Mouse (Mus musculus): ENCODE measurements around the gene Klk1b9. TPM values are rescaled to one million over a fixed set of nuclear protein-coding genes. Genes with fewer than 3 reads are reported as not detected.
"Not testable (repeated sequence)": the region's sequence is repeated elsewhere in the genome, so short reads cannot be mapped to it uniquely, and the experiment has no call there.

Gene Klk1b9
- polyA plus RNA-seq, 1 experiment from 2014 or later: not detected

GRCm38 (mm10) chr7:43967612-43968011 is 8.2 kb upstream of the Klk1b9 start:
- no peak overlapping the region for H3K27ac ChIP-seq
- 73% methylated on average over 2 of the region's 2 CpGs for WGBS
- no peaks in the 10 kb centered on the region for H3K27me3 ChIP-seq

GRCm38 (mm10) chr7:43985657-43986056 is 9.8 kb downstream of the Klk1b9 start:
- Histone ChIP-seq H3K4me1 (replicated peaks) (no peaks in the 10 kb centered on the region), H3K9me3 (replicated peaks) (no peaks in the 10 kb centered on the region), H3K27ac (no peak overlapping the region), H3K4me3 (no peak overlapping the region), H3K9ac (no peak overlapping the region), H3K4me2 (no peak overlapping the region), H3K36me3 (no peaks in the 10 kb centered on the region), H3K27me3 (no peaks in the 10 kb centered on the region)
- no peak for ATAC-seq (replicated peaks; ENCODE audit: insufficient number of reproducible peaks, insufficient read depth, low FRiP score, low read depth)

More at GRCm38 (mm10) chr7:43967612-43968011, 8.2 kb upstream of the Klk1b9 start:
- no peak overlapping the region for H3K4me2 ChIP-seq
- no peak overlapping the region for H3K4me3 ChIP-seq
- H3K9me3 ChIP-seq (replicated peaks): no peaks in the 10 kb centered on the region
- no peaks in the 10 kb centered on the region for H3K36me3 ChIP-seq
- no peak overlapping the region for H3K9ac ChIP-seq
- ATAC-seq (replicated peaks; ENCODE audit: insufficient number of reproducible peaks, insufficient read depth, low FRiP score, low read depth): no peak
- no peaks in the 10 kb centered on the region for H3K4me1 ChIP-seq (replicated peaks)

- whole genome bisulfite sequencing: 74% methylated on average over 1 of the region's 1 CpGs
- ATAC-seq (replicated peaks; ENCODE audit: insufficient number of reproducible peaks, insufficient read depth, low FRiP score, low read depth); H3K27me3 ChIP-seq; H3K36me3 ChIP-seq; H3K27ac ChIP-seq; H3K4me1 ChIP-seq (replicated peaks); H3K9ac ChIP-seq; H3K9me3 ChIP-seq (replicated peaks); H3K4me2 ChIP-seq; H3K4me3 ChIP-seq: not testable (repeated sequence)
These were observed 19.0 kb downstream of the Klk1b9 start for GRCm38 (mm10) chr7:43994821-43995220.

GRCm38 (mm10) chr7:43995577-43995976 is 19.7 kb downstream of the Klk1b9 start, which contains the start of gene Klk1b11:
Gene Klk1b11, plus strand, starts transcription at chr7:43995877.
- H3K27ac ChIP-seq; H3K36me3 ChIP-seq; ATAC-seq (replicated peaks; ENCODE audit: insufficient number of reproducible peaks, insufficient read depth, low FRiP score, low read depth); H3K4me1 ChIP-seq (replicated peaks); H3K4me3 ChIP-seq; H3K4me2 ChIP-seq; H3K27me3 ChIP-seq; H3K9ac ChIP-seq; H3K9me3 ChIP-seq (replicated peaks): not testable (repeated sequence)
- 77% methylated on average over 4 of the region's 4 CpGs for WGBS

- no peak overlapping the region for H3K9ac ChIP-seq
These were observed 29.0 kb downstream of the Klk1b9 start for GRCm38 (mm10) chr7:44004847-44005246.

GRCm38 (mm10) chr7:44011868-44012267 is 36.0 kb downstream of the Klk1b9 start, which contains the start of gene Klk1b26:
Gene Klk1b26, plus strand, starts transcription at chr7:44012168.
- H3K9ac ChIP-seq; H3K27ac ChIP-seq; H3K36me3 ChIP-seq; ATAC-seq (replicated peaks; ENCODE audit: insufficient number of reproducible peaks, insufficient read depth, low FRiP score, low read depth); H3K27me3 ChIP-seq; H3K9me3 ChIP-seq (replicated peaks); H3K4me2 ChIP-seq; H3K4me1 ChIP-seq (replicated peaks); H3K4me3 ChIP-seq: not testable (repeated sequence)

More at GRCm38 (mm10) chr7:44004847-44005246, 29.0 kb downstream of the Klk1b9 start:
- H3K36me3 ChIP-seq: no peaks in the 10 kb centered on the region
- no peak for ATAC-seq (replicated peaks; ENCODE audit: insufficient number of reproducible peaks, insufficient read depth, low FRiP score, low read depth)
- H3K27me3 ChIP-seq: no peaks in the 10 kb centered on the region
- H3K27ac ChIP-seq: no peak overlapping the region
- H3K4me1 ChIP-seq (replicated peaks): no peaks in the 10 kb centered on the region
- H3K4me3 ChIP-seq: no peak overlapping the region
- H3K9me3 ChIP-seq (replicated peaks): no peaks in the 10 kb centered on the region
- no peak overlapping the region for H3K4me2 ChIP-seq

- not testable (repeated sequence) for H3K4me1 ChIP-seq (replicated peaks); H3K27ac ChIP-seq; H3K9me3 ChIP-seq (replicated peaks); ATAC-seq (replicated peaks; ENCODE audit: insufficient number of reproducible peaks, insufficient read depth, low FRiP score, low read depth); H3K4me3 ChIP-seq; H3K36me3 ChIP-seq; H3K9ac ChIP-seq; H3K4me2 ChIP-seq; H3K27me3 ChIP-seq
- 74% methylated on average over 6 of the region's 6 CpGs for WGBS
These were observed 38.8 kb downstream of the Klk1b9 start for GRCm38 (mm10) chr7:44014666-44015065.

GRCm38 (mm10) chr7:44015071-44015470 is 39.2 kb downstream of the Klk1b9 start:
- Histone ChIP-seq H3K4me1 (replicated peaks) (no peaks in the 10 kb centered on the region), H3K9me3 (replicated peaks) (no peaks in the 10 kb centered on the region), H3K27me3 (no peaks in the 10 kb centered on the region), H3K36me3 (no peaks in the 10 kb centered on the region), H3K9ac (no peak overlapping the region), H3K4me2 (no peak overlapping the region), H3K27ac (no peak overlapping the region), H3K4me3 (no peak overlapping the region)
- ATAC-seq (replicated peaks; ENCODE audit: insufficient number of reproducible peaks, insufficient read depth, low FRiP score, low read depth): no peak
- 71% methylated on average over 5 of the region's 5 CpGs for WGBS

Other genes with a start within 250 kb of the Klk1b9 start
- gene Klk12, start 207.2 kb upstream of the Klk1b9 start, polyA plus RNA-seq (2015; fragmentation: Nextera tagmentation; extraction: Ambion mirVana): not detected in 2 replicates
- gene Klk11, start 201.5 kb upstream of the Klk1b9 start, polyA plus RNA-seq (2015; fragmentation: Nextera tagmentation; extraction: Ambion mirVana): 0.11 and 0.20 TPM in 2 replicates
- 0.31 and 1.2 TPM in 2 replicates for gene Klk10, start 195.0 kb upstream of the Klk1b9 start, polyA plus RNA-seq (2015; fragmentation: Nextera tagmentation; extraction: Ambion mirVana)
- gene Klk9, start 184.2 kb upstream of the Klk1b9 start, polyA plus RNA-seq (2015; fragmentation: Nextera tagmentation; extraction: Ambion mirVana): not detected in 2 replicates
- gene Klk8, start 178.5 kb upstream of the Klk1b9 start, polyA plus RNA-seq (2015; fragmentation: Nextera tagmentation; extraction: Ambion mirVana): 17.0 and 23.9 TPM in 2 replicates
- 0.08 TPM in 1 of 2 replicates, not detected in the other for gene Klk7, start 164.8 kb upstream of the Klk1b9 start, polyA plus RNA-seq (2015; fragmentation: Nextera tagmentation; extraction: Ambion mirVana)
- not detected in 2 replicates for gene Klk6, start 151.6 kb upstream of the Klk1b9 start, polyA plus RNA-seq (2015; fragmentation: Nextera tagmentation; extraction: Ambion mirVana)
- gene Klk5, start 134.1 kb upstream of the Klk1b9 start, polyA plus RNA-seq (2015; fragmentation: Nextera tagmentation; extraction: Ambion mirVana): not detected in 2 replicates
- 0.18 TPM in 1 of 2 replicates, not detected in the other for gene Klk4, start 94.9 kb upstream of the Klk1b9 start, polyA plus RNA-seq (2015; fragmentation: Nextera tagmentation; extraction: Ambion mirVana)
- not detected in 2 replicates for gene Klk15, start 42.3 kb upstream of the Klk1b9 start, polyA plus RNA-seq (2015; fragmentation: Nextera tagmentation; extraction: Ambion mirVana)
- gene Klk1b8, start 25.4 kb upstream of the Klk1b9 start, polyA plus RNA-seq (2015; fragmentation: Nextera tagmentation; extraction: Ambion mirVana): not detected in 2 replicates
- gene Klk1b1, start 9.3 kb upstream of the Klk1b9 start, polyA plus RNA-seq (2015; fragmentation: Nextera tagmentation; extraction: Ambion mirVana): not detected in 2 replicates
- gene Klk1b11, start 19.8 kb downstream of the Klk1b9 start, polyA plus RNA-seq (2015; fragmentation: Nextera tagmentation; extraction: Ambion mirVana): not detected in 2 replicates
- not detected in 2 replicates for gene Klk1b26, start 36.1 kb downstream of the Klk1b9 start, polyA plus RNA-seq (2015; fragmentation: Nextera tagmentation; extraction: Ambion mirVana)
- gene Klk1b27, start 76.2 kb downstream of the Klk1b9 start, polyA plus RNA-seq (2015; fragmentation: Nextera tagmentation; extraction: Ambion mirVana): not detected in 2 replicates
- not detected in 2 replicates for gene Klk1b21, start 126.3 kb downstream of the Klk1b9 start, polyA plus RNA-seq (2015; fragmentation: Nextera tagmentation; extraction: Ambion mirVana)
- gene Klk1b22, start 136.6 kb downstream of the Klk1b9 start, polyA plus RNA-seq (2015; fragmentation: Nextera tagmentation; extraction: Ambion mirVana): not detected in 2 replicates
- not detected in 2 replicates for gene Klk1b16, start 160.7 kb downstream of the Klk1b9 start, polyA plus RNA-seq (2015; fragmentation: Nextera tagmentation; extraction: Ambion mirVana)
- not detected in 2 replicates for gene Klk1b24, start 212.2 kb downstream of the Klk1b9 start, polyA plus RNA-seq (2015; fragmentation: Nextera tagmentation; extraction: Ambion mirVana)
- not detected in 2 replicates for gene Klk1b3, start 222.1 kb downstream of the Klk1b9 start, polyA plus RNA-seq (2015; fragmentation: Nextera tagmentation; extraction: Ambion mirVana)
- not detected in 2 replicates for gene Klk1b4, start 231.4 kb downstream of the Klk1b9 start, polyA plus RNA-seq (2015; fragmentation: Nextera tagmentation; extraction: Ambion mirVana)
- gene Klk1b5, start 239.9 kb downstream of the Klk1b9 start, polyA plus RNA-seq (2015; fragmentation: Nextera tagmentation; extraction: Ambion mirVana): not detected in 2 replicates
- 0.13 TPM in 1 of 2 replicates, not detected in the other for gene Klk1, start 249.3 kb downstream of the Klk1b9 start, polyA plus RNA-seq (2015; fragmentation: Nextera tagmentation; extraction: Ambion mirVana)